Mouse (Mus musculus) limb, embryonic 15.5 days (tissue): ENCODE results near the gene Olfr373. TPM values are rescaled to one million over a fixed set of nuclear protein-coding genes. Genes with fewer than 3 reads are reported as not detected.
A peak's percentile ranks its signal among the peaks of the same experiment; 100 is the strongest.
"Not testable (repeated sequence)": the region's sequence is repeated elsewhere in the genome, so short reads cannot be mapped to it uniquely, and the experiment has no call there.

Source experiments
- ATAC-seq: fragments of 200-750 bp; cut with Nextera tagmentation; 2 replicates; pipeline ENCODE4 v1.8.0; 2017; ENCODE audit warnings: low read depth, moderate TSS enrichment; ENCODE audit not compliant: insufficient number of reproducible peaks, low FRiP score, low TSS enrichment
- H3K27ac ChIP-seq: fragments of 300-500 bp; sonication (generic); 2 replicates; pipeline ENCODE4 v1.5.1; 2015; ENCODE audit warnings: moderate library complexity, mild to moderate bottlenecking, inconsistent platforms
- H3K27me3 ChIP-seq: fragments of 300-500 bp; sonication (generic); 2 replicates; pipeline ENCODE4 v1.6.1; 2015; ENCODE audit warnings: inconsistent platforms
- H3K36me3 ChIP-seq: fragments of 300-500 bp; sonication (generic); 2 replicates; pipeline ENCODE4 v1.6.1; 2015; ENCODE audit warnings: inconsistent platforms
- H3K4me1 ChIP-seq: fragments of 300-500 bp; sonication (generic); 2 replicates; pipeline ENCODE4 v1.6.1; 2015; ENCODE audit warnings: inconsistent platforms
- H3K4me2 ChIP-seq: fragments of 300-500 bp; sonication (generic); 2 replicates; pipeline ENCODE4 v1.6.1; 2015; ENCODE audit warnings: mild to moderate bottlenecking, inconsistent platforms
- H3K4me3 ChIP-seq: fragments of 300-500 bp; sonication (generic); 2 replicates; pipeline ENCODE4 v1.5.1; 2015; ENCODE audit warnings: mild to moderate bottlenecking, inconsistent platforms
- H3K9ac ChIP-seq: fragments of 300-500 bp; sonication (generic); 2 replicates; pipeline ENCODE4 v1.6.1; 2015; ENCODE audit warnings: inconsistent platforms
- H3K9me3 ChIP-seq: fragments of 300-500 bp; sonication (generic); 2 replicates; pipeline ENCODE4 v1.6.1; 2016; ENCODE audit warnings: inconsistent platforms
- WGBS: fragments of 180-500 bp; shearing (Covaris S2); methylation state at CpG from one replicate; pipeline ENCODE4 v1.1.7; 2015; 5-methylcytosine and 5-hydroxymethylcytosine counted together
- polyA plus RNA-seq: library from polyadenylated mRNA; unstranded; fragments of >200 nt; fragmentation: Nextera tagmentation; extraction: Ambion mirVana; gene quantifications from 2 replicates; pipeline ENCODE4 v1.2.1, GENCODE M21; 2015

The Olfr373 gene
- polyA plus RNA-seq, 1 experiment from 2014 or later, result not detected

GRCm38 (mm10) chr8:72110876-72111275 lies 27.9 kb downstream of the Olfr373 start:
- Histone ChIP-seq H3K9ac (no peak overlapping the region), H3K4me2 (no peak overlapping the region), H3K27me3 (no peaks in the 10 kb centered on the region), H3K36me3 (no peaks in the 10 kb centered on the region), H3K9me3 (no peaks in the 10 kb centered on the region), H3K4me3 (no peak overlapping the region), H3K27ac (no peak overlapping the region), H3K4me1 (no peaks in the 10 kb centered on the region)
- ATAC-seq, result no peak
- WGBS, result 78% methylated on average over 6 of the region's 6 CpGs

GRCm38 (mm10) chr8:72112486-72112885 lies 29.5 kb downstream of the Olfr373 start:
- no peaks in the 10 kb centered on the region for H3K27me3 ChIP-seq
- no peaks in the 10 kb centered on the region for H3K4me1 ChIP-seq
- no peaks in the 10 kb centered on the region for H3K9me3 ChIP-seq
- H3K4me3 ChIP-seq, result no peak overlapping the region
- H3K36me3 ChIP-seq, result no peaks in the 10 kb centered on the region
- no peak overlapping the region for H3K27ac ChIP-seq
- WGBS, result 65% methylated on average over 3 of the region's 3 CpGs
- H3K9ac ChIP-seq, result no peak overlapping the region
- H3K4me2 ChIP-seq, result no peak overlapping the region
- no peak for ATAC-seq

- WGBS, result 88% methylated on average over 2 of the region's 2 CpGs
- Histone ChIP-seq H3K4me3 (no peak overlapping the region), H3K9me3 (no peaks in the 10 kb centered on the region), H3K36me3 (no peaks in the 10 kb centered on the region), H3K9ac (no peak overlapping the region), H3K27ac (no peak overlapping the region), H3K4me2 (no peak overlapping the region), H3K27me3 (no peaks in the 10 kb centered on the region), H3K4me1 (no peaks in the 10 kb centered on the region)
- no peak for ATAC-seq
Observed at GRCm38 (mm10) chr8:72115202-72115601, 32.2 kb downstream of the Olfr373 start.

- WGBS, result 45% methylated on average over 4 of the region's 4 CpGs
- no peak for ATAC-seq
Observed at GRCm38 (mm10) chr8:72118616-72119015, 35.6 kb downstream of the Olfr373 start.

GRCm38 (mm10) chr8:72121486-72121885 lies 38.5 kb downstream of the Olfr373 start:
- H3K4me1 ChIP-seq, H3K4me2 ChIP-seq, ATAC-seq, H3K27me3 ChIP-seq, H3K27ac ChIP-seq, H3K9me3 ChIP-seq, H3K4me3 ChIP-seq, H3K9ac ChIP-seq, H3K36me3 ChIP-seq: not testable (repeated sequence)
- WGBS, result 51% methylated on average over 3 of the region's 3 CpGs

More at GRCm38 (mm10) chr8:72118616-72119015, 35.6 kb downstream of the Olfr373 start:
- H3K36me3 ChIP-seq, result no peaks in the 10 kb centered on the region
- no peaks in the 10 kb centered on the region for H3K27me3 ChIP-seq
- H3K4me3 ChIP-seq, result no peak overlapping the region
- no peak overlapping the region for H3K27ac ChIP-seq
- no peak overlapping the region for H3K9ac ChIP-seq
- H3K4me1 ChIP-seq, result no peaks in the 10 kb centered on the region
- no peak overlapping the region for H3K4me2 ChIP-seq
- no peaks in the 10 kb centered on the region for H3K9me3 ChIP-seq

- H3K36me3 ChIP-seq, result no peaks in the 10 kb centered on the region
- H3K9ac ChIP-seq, result no peak overlapping the region
- ATAC-seq, result no peak
- WGBS, result 31% methylated on average over 1 of the region's 1 CpGs
- H3K27me3 ChIP-seq, result no peaks in the 10 kb centered on the region
- H3K9me3 ChIP-seq, result no peaks in the 10 kb centered on the region
- no peak overlapping the region for H3K4me3 ChIP-seq
- no peaks in the 10 kb centered on the region for H3K4me1 ChIP-seq
- no peak overlapping the region for H3K4me2 ChIP-seq
- H3K27ac ChIP-seq, result no peak overlapping the region
Observed at GRCm38 (mm10) chr8:72121997-72122396, 39.0 kb downstream of the Olfr373 start.

GRCm38 (mm10) chr8:72127834-72128233 lies 44.9 kb downstream of the Olfr373 start:
- no peak for ATAC-seq
- H3K36me3 ChIP-seq, result no peaks in the 10 kb centered on the region
- H3K9me3 ChIP-seq, result no peaks in the 10 kb centered on the region
- H3K4me2 ChIP-seq, result no peak overlapping the region
- H3K27ac ChIP-seq, result no peak overlapping the region
- no peak overlapping the region for H3K4me3 ChIP-seq
- no peaks in the 10 kb centered on the region for H3K4me1 ChIP-seq
- no peaks in the 10 kb centered on the region for H3K27me3 ChIP-seq
- WGBS, result 83% methylated on average over 1 of the region's 1 CpGs
- no peak overlapping the region for H3K9ac ChIP-seq

GRCm38 (mm10) chr8:72131251-72131650 lies 48.3 kb downstream of the Olfr373 start:
- Histone ChIP-seq H3K27me3 (no peaks in the 10 kb centered on the region), H3K4me1 (0 out of 2 replicates have a peak, but pooled peaks cover 3% of the 10 kb centered on the region), H3K9me3 (no peaks in the 10 kb centered on the region), H3K4me2 (no peak overlapping the region), H3K36me3 (no peaks in the 10 kb centered on the region), H3K4me3 (no peak overlapping the region), H3K9ac (no peak overlapping the region), H3K27ac (peak overlapping the region; percentile 2; the same call in 1 of the 2 replicates)
- WGBS, result 49% methylated on average over 2 of the region's 2 CpGs
- ATAC-seq, result no peak

- no peak for ATAC-seq
- whole genome bisulfite sequencing, result 69% methylated on average over 2 of the region's 2 CpGs
- peaks cover 4% of the 10 kb centered on the region for H3K4me1 ChIP-seq
Observed at GRCm38 (mm10) chr8:72131901-72132300, 48.9 kb downstream of the Olfr373 start.

GRCm38 (mm10) chr8:72132417-72132816 lies 49.4 kb downstream of the Olfr373 start:
- Histone ChIP-seq H3K27me3 (no peaks in the 10 kb centered on the region), H3K4me2 (no peak overlapping the region), H3K27ac (no peak overlapping the region), H3K36me3 (no peaks in the 10 kb centered on the region; the same call in 1 of the 2 replicates), H3K4me3 (no peak overlapping the region), H3K9me3 (no peaks in the 10 kb centered on the region), H3K4me1 (peaks cover 8% of the 10 kb centered on the region), H3K9ac (no peak overlapping the region)
- no peak for ATAC-seq
- WGBS, result 81% methylated on average over 1 of the region's 1 CpGs

More at GRCm38 (mm10) chr8:72131901-72132300, 48.9 kb downstream of the Olfr373 start:
- Histone ChIP-seq H3K27ac (peak overlapping the region; percentile 2), H3K27me3 (no peaks in the 10 kb centered on the region), H3K9me3 (no peaks in the 10 kb centered on the region), H3K4me2 (no peak overlapping the region), H3K36me3 (no peaks in the 10 kb centered on the region), H3K4me3 (no peak overlapping the region), H3K9ac (no peak overlapping the region)

GRCm38 (mm10) chr8:72132891-72133290 lies 49.9 kb downstream of the Olfr373 start:
- Histone ChIP-seq H3K36me3 (peaks cover 5% of the 10 kb centered on the region), H3K4me3 (no peak overlapping the region), H3K4me1 (peaks cover 12% of the 10 kb centered on the region), H3K9me3 (no peaks in the 10 kb centered on the region), H3K27ac (no peak overlapping the region), H3K4me2 (no peak overlapping the region), H3K27me3 (no peaks in the 10 kb centered on the region), H3K9ac (no peak overlapping the region)
- ATAC-seq, result no peak
- WGBS, result 61% methylated on average over 1 of the region's 1 CpGs

- ATAC-seq, result no peak
- Histone ChIP-seq H3K27ac (no peak overlapping the region), H3K27me3 (no peaks in the 10 kb centered on the region), H3K9ac (no peak overlapping the region), H3K4me2 (no peak overlapping the region), H3K4me1 (peaks cover 14% of the 10 kb centered on the region), H3K36me3 (peaks cover 11% of the 10 kb centered on the region), H3K9me3 (no peaks in the 10 kb centered on the region), H3K4me3 (no peak overlapping the region)
- WGBS, result 53% methylated on average over 1 of the region's 1 CpGs
Observed at GRCm38 (mm10) chr8:72133507-72133906, 50.5 kb downstream of the Olfr373 start.
